Mouse (Mus musculus) heart, embryonic 12.5 days (tissue): ENCODE measurements at regions not wholly inside any gene's neighbourhood (a gene's known extent, or its start where the extent isn't known, plus 50 kb on each side); places are given as distances from the start of the nearest gene placed in this dataset.
A peak's percentile ranks its signal among the peaks of the same experiment; 100 is the strongest.
"Not testable (repeated sequence)": the region's sequence is repeated elsewhere in the genome, so short reads cannot be mapped to it uniquely, and the experiment has no call there.

Experiments used
- ATAC-seq: fragments of 200-750 bp; cut with Nextera tagmentation; 2 replicates; pipeline ENCODE4 v1.8.0; 2017; ENCODE audit warnings: moderate TSS enrichment, moderate library complexity; ENCODE audit not compliant: insufficient number of reproducible peaks, low FRiP score
- H3K27ac ChIP-seq: fragments of 300-500 bp; sonication (generic); 2 replicates; pipeline ENCODE4 v1.5.1; 2016; ENCODE audit warnings: mild to moderate bottlenecking, moderate library complexity; ENCODE audit not compliant: poor library complexity, severe bottlenecking
- H3K27me3 ChIP-seq: fragments of 300-500 bp; sonication (generic); replicated peaks from 2 replicates; pipeline ENCODE4 v1.6.1; 2016; ENCODE audit warnings: mild to moderate bottlenecking, moderate library complexity
- H3K36me3 ChIP-seq: fragments of 300-500 bp; sonication (generic); 2 replicates; pipeline ENCODE4 v1.6.1; 2016; ENCODE audit warnings: mild to moderate bottlenecking, moderate library complexity
- H3K4me1 ChIP-seq: fragments of 300-500 bp; sonication (generic); replicated peaks from 2 replicates; pipeline ENCODE4 v1.6.1; 2016; ENCODE audit warnings: mild to moderate bottlenecking
- H3K4me2 ChIP-seq: fragments of 300-500 bp; sonication (generic); 2 replicates; pipeline ENCODE4 v1.6.1; 2016; ENCODE audit warnings: mild to moderate bottlenecking, moderate library complexity
- H3K4me3 ChIP-seq: fragments of 300-500 bp; sonication (generic); 2 replicates; pipeline ENCODE4 v1.5.1; 2016; ENCODE audit warnings: mild to moderate bottlenecking
- H3K9ac ChIP-seq: fragments of 300-500 bp; sonication (generic); 2 replicates; pipeline ENCODE4 v1.6.1; 2016; ENCODE audit warnings: mild to moderate bottlenecking, moderate library complexity
- H3K9me3 ChIP-seq: fragments of 300-500 bp; sonication (generic); replicated peaks from 2 replicates; pipeline ENCODE4 v1.6.1; 2016; ENCODE audit warnings: mild to moderate bottlenecking, moderate library complexity
- WGBS: fragments of 180-500 bp; shearing (Covaris S2); methylation state at CpG from one replicate; pipeline ENCODE4 v1.1.7; 2016; 5-methylcytosine and 5-hydroxymethylcytosine counted together

- H3K9ac ChIP-seq: no peak overlapping the region
- H3K36me3 ChIP-seq: no peaks in the 10 kb centered on the region
- no peak overlapping the region for H3K4me3 ChIP-seq
- H3K9me3 ChIP-seq: peaks cover 66% of the 10 kb centered on the region
- H3K27me3 ChIP-seq: no peaks in the 10 kb centered on the region
- WGBS: 73% methylated on average over 10 of the region's 10 CpGs
- no peak for ATAC-seq
- H3K4me1 ChIP-seq: no peaks in the 10 kb centered on the region
- H3K27ac ChIP-seq: no peak overlapping the region
- H3K4me2 ChIP-seq: no peak overlapping the region
Observed at GRCm38 (mm10) chr17:13542856-13543255, 188.5 kb downstream of the Tcp10c start.

GRCm38 (mm10) chr17:13544036-13544795 is 189.8 kb downstream of the Tcp10c start:
- no peaks in the 10 kb centered on the region for H3K36me3 ChIP-seq
- 48% methylated on average over 2 of the region's 2 CpGs for WGBS
- H3K27ac ChIP-seq: no peak overlapping the region
- H3K27me3 ChIP-seq: no peaks in the 10 kb centered on the region
- peaks cover 79% of the 10 kb centered on the region for H3K9me3 ChIP-seq
- H3K4me3 ChIP-seq: no peak overlapping the region
- no peak for ATAC-seq
- H3K4me2 ChIP-seq: no peak overlapping the region
- H3K4me1 ChIP-seq: no peaks in the 10 kb centered on the region
- no peak overlapping the region for H3K9ac ChIP-seq

GRCm38 (mm10) chr17:13546249-13546648 is 191.9 kb downstream of the Tcp10c start:
- peaks cover 78% of the 10 kb centered on the region for H3K9me3 ChIP-seq
- H3K4me1 ChIP-seq: no peaks in the 10 kb centered on the region
- H3K36me3 ChIP-seq: no peaks in the 10 kb centered on the region
- WGBS: 56% methylated on average over 3 of the region's 3 CpGs
- no peaks in the 10 kb centered on the region for H3K27me3 ChIP-seq
- H3K9ac ChIP-seq: no peak overlapping the region
- no peak overlapping the region for H3K4me2 ChIP-seq
- ATAC-seq: no peak
- no peak overlapping the region for H3K4me3 ChIP-seq
- H3K27ac ChIP-seq: no peak overlapping the region

GRCm38 (mm10) chr17:13546669-13547085 is 192.3 kb downstream of the Tcp10c start:
- Histone ChIP-seq H3K4me2 (no peak overlapping the region), H3K9ac (no peak overlapping the region), H3K36me3 (no peaks in the 10 kb centered on the region), H3K4me1 (no peaks in the 10 kb centered on the region), H3K27me3 (no peaks in the 10 kb centered on the region), H3K27ac (no peak overlapping the region), H3K4me3 (no peak overlapping the region), H3K9me3 (peaks cover 74% of the 10 kb centered on the region)
- 71% methylated on average over 7 of the region's 7 CpGs for WGBS
- no peak for ATAC-seq

GRCm38 (mm10) chr17:13547657-13548360 is 193.4 kb downstream of the Tcp10c start:
- no peak overlapping the region for H3K4me3 ChIP-seq
- H3K27me3 ChIP-seq: no peaks in the 10 kb centered on the region
- H3K27ac ChIP-seq: no peak overlapping the region
- ATAC-seq: no peak
- H3K9ac ChIP-seq: no peak overlapping the region
- peaks cover 71% of the 10 kb centered on the region for H3K9me3 ChIP-seq
- no peaks in the 10 kb centered on the region for H3K4me1 ChIP-seq
- WGBS: 59% methylated on average over 12 of the region's 12 CpGs
- no peak overlapping the region for H3K4me2 ChIP-seq
- H3K36me3 ChIP-seq: no peaks in the 10 kb centered on the region

GRCm38 (mm10) chr17:13549975-13550895 is 195.9 kb downstream of the Tcp10c start:
- Histone ChIP-seq H3K4me3 (no peak overlapping the region), H3K9ac (no peak overlapping the region), H3K27me3 (no peaks in the 10 kb centered on the region), H3K4me2 (no peak overlapping the region), H3K4me1 (peaks cover under 1% of the 10 kb centered on the region; the same call in 1 of the 2 replicates), H3K27ac (no peak overlapping the region), H3K9me3 (peaks cover 53% of the 10 kb centered on the region), H3K36me3 (no peaks in the 10 kb centered on the region)
- ATAC-seq: peak; percentile 63
- 63% methylated on average over 9 of the region's 9 CpGs for WGBS

- not testable (repeated sequence) for H3K4me2 ChIP-seq, H3K27ac ChIP-seq, H3K4me1 ChIP-seq, H3K9ac ChIP-seq, H3K4me3 ChIP-seq, H3K36me3 ChIP-seq, H3K27me3 ChIP-seq
- peak; percentile 56 for ATAC-seq
- peaks cover 47% of the 10 kb centered on the region for H3K9me3 ChIP-seq
Observed at GRCm38 (mm10) chr17:13550896-13551267, 196.5 kb downstream of the Tcp10c start.

- H3K4me2 ChIP-seq, H3K4me3 ChIP-seq, H3K36me3 ChIP-seq, H3K9ac ChIP-seq, H3K4me1 ChIP-seq, H3K27ac ChIP-seq, H3K27me3 ChIP-seq: not testable (repeated sequence)
- ATAC-seq: peak; percentile 73
- H3K9me3 ChIP-seq: peaks cover 44% of the 10 kb centered on the region
Observed at GRCm38 (mm10) chr17:13551693-13552404, 197.5 kb downstream of the Tcp10c start.

GRCm38 (mm10) chr17:13552840-13553239 is 198.5 kb downstream of the Tcp10c start:
- not testable (repeated sequence) for H3K4me3 ChIP-seq, H3K9ac ChIP-seq, H3K27ac ChIP-seq, H3K27me3 ChIP-seq, H3K36me3 ChIP-seq, H3K4me2 ChIP-seq, H3K4me1 ChIP-seq
- H3K9me3 ChIP-seq: peaks cover 36% of the 10 kb centered on the region
- peak; percentile 67 for ATAC-seq

- not testable (repeated sequence) for H3K9ac ChIP-seq, H3K4me2 ChIP-seq, ATAC-seq, H3K4me3 ChIP-seq, H3K27me3 ChIP-seq, H3K27ac ChIP-seq, H3K36me3 ChIP-seq
- peaks cover 16% of the 10 kb centered on the region for H3K9me3 ChIP-seq
- WGBS: 35% methylated on average over 9 of the region's 9 CpGs
- peaks cover 12% of the 10 kb centered on the region for H3K4me1 ChIP-seq
Observed at GRCm38 (mm10) chr17:13555311-13556059, 201.1 kb downstream of the Tcp10c start.
